Mouse (Mus musculus): Measurements from ENCODE around the gene Aurka. TPM values are rescaled to one million over a fixed set of nuclear protein-coding genes. Genes with fewer than 3 reads are reported as not detected.

Aurka gene
- total RNA-seq (2014; rRNA removed) = 10.4 and 13.7 TPM in 2 replicates
- 10.9 and 12.9 TPM in 2 replicates for polyA plus RNA-seq (2015; fragmentation: Nextera tagmentation; extraction: Ambion mirVana)

DNA sequence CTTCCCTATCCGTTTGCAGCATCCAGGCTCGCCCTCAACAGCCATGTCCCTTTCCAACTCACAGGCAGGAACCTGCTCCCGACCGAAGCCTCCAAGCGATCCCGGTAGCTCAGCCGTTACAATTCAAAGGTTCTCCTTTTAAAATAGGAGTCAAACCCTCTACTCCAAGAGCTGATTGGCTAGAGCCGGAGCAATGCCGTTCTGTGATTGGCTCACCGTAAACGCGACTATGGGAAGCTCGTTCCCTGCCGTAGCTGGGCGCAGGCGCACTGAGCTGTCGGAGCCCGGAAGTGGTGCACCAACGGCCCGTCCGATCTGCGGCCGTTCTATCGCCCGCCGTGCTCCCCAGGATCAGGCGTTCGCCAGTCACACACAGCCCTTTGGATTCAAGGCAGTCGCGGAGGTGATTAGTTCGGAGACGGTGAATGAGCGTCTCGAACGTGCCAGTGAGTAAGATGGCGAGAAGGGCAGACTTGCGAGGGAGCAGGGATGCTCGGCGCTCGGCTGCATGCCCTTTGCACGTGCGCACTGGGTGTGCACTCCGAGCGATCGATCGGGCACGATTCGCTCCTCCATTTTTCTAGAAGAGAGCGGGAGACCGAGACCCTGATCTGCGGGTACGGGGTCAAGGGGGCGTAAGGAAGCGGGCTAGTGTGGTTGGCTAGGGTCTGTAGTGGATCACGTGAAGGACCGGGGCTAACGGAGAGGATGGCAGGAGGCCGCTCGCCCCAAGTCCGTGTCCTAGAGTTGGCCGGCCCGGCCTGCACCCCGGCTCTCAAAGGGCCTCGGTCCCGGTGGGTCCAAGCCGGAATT, at the start of gene Aurka, which contains the start of gene Cstf1:
Aurka (minus strand) TSS at position 125 of the 813 bp plus-strand sequence.
Cstf1 (plus strand) TSS at position 271 of the 813 bp plus-strand sequence.
- ATAC-seq = peak; percentile 99
- peak within 1 kb of the TSS; percentile 95 for H3K4me3 ChIP-seq (ENCODE audit: low read length)
- peak within 1 kb of the TSS; percentile 96 for H3K9ac ChIP-seq (replicated peaks; ENCODE audit: low read length)
- H3K36me3 ChIP-seq (ENCODE audit: insufficient read depth, low read length) = peaks cover 26% of the 10 kb centered on the region
- H3K27ac ChIP-seq = peak within 1 kb of the TSS; percentile 91
- WGBS = under 1% methylated on average over 66 of the region's 66 CpGs
- no peaks in the 10 kb centered on the region for H3K27me3 ChIP-seq (ENCODE audit: insufficient read depth, low read length)
- peak; percentile 97 for DNase-seq (ENCODE audit: low spot score)
- H3K4me1 ChIP-seq (ENCODE audit: insufficient read depth, low read length) = peaks cover 7% of the 10 kb centered on the region
- peak within 1 kb of the TSS; percentile 92 for H3K4me2 ChIP-seq (ENCODE audit: low read depth, low read length)
- no peaks in the 10 kb centered on the region for H3K9me3 ChIP-seq (ENCODE audit: low read length)
- TF ChIP-seq CTCF (IDR thresholded peaks at IDR 0.05; ENCODE audit: low read depth) = no peak

DNA sequence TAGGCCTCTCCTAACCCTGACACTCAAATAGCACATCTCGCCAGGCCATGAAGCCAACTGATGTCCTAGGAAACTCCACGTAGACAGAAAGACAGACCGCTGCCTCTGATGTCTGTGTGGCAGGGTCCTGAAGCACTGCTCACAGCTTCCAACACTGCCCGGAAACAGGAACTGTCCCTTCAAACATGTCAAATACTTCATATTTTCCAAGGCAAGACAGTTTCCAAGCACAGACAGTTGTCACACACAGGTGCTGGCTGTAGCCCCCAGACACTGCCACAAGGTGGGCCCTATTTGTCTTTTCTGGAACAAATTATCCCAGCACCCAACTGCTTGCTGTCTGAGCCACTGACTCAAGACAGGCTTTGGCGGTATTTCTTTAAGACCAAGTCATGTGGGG, 47.9 kb upstream of the Aurka start:
- Histone ChIP-seq H3K36me3 (ENCODE audit: insufficient read depth, low read length) (no peaks in the 10 kb centered on the region), H3K4me1 (ENCODE audit: insufficient read depth, low read length) (no peaks in the 10 kb centered on the region), H3K9ac (replicated peaks; ENCODE audit: low read length) (no peak overlapping the region), H3K9me3 (ENCODE audit: low read length) (no peaks in the 10 kb centered on the region), H3K27me3 (ENCODE audit: insufficient read depth, low read length) (no peaks in the 10 kb centered on the region), H3K4me2 (ENCODE audit: low read depth, low read length) (no peak overlapping the region), H3K27ac (no peak overlapping the region), H3K4me3 (ENCODE audit: low read length) (no peak overlapping the region)
- TF ChIP-seq CTCF (IDR thresholded peaks at IDR 0.05; ENCODE audit: low read depth) = no peak
- ATAC-seq (no peak), DNase-seq (ENCODE audit: low spot score) (no peak)
- WGBS = 84% methylated on average over 5 of the region's 5 CpGs

DNA sequence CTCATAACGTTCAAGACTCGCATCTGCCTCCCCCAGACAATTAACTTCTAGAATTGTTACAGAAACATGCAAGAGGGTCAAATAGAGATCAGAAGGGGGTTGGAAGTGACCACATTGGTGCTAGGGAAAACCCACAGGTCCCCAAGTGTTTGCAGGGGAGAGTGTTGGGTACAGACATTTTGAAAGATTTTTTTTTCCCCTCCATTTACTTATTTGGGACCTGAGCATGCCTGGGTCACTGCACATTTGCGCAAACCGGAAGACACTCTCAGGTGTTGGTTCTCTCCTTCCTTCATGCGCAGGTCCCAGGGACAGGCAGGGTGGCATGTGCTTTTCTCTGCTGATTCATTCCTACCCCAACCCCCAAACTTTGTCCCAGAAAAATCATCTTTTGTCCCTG, 46.5 kb upstream of the Aurka start:
- Histone ChIP-seq H3K9me3 (ENCODE audit: low read length) (no peaks in the 10 kb centered on the region), H3K9ac (replicated peaks; ENCODE audit: low read length) (no peak overlapping the region), H3K4me1 (ENCODE audit: insufficient read depth, low read length) (no peaks in the 10 kb centered on the region), H3K36me3 (ENCODE audit: insufficient read depth, low read length) (no peaks in the 10 kb centered on the region), H3K4me3 (ENCODE audit: low read length) (no peak overlapping the region), H3K27me3 (ENCODE audit: insufficient read depth, low read length) (no peaks in the 10 kb centered on the region), H3K27ac (no peak overlapping the region), H3K4me2 (ENCODE audit: low read depth, low read length) (no peak overlapping the region)
- WGBS = 85% methylated on average over 5 of the region's 5 CpGs
- TF ChIP-seq CTCF (IDR thresholded peaks at IDR 0.05; ENCODE audit: low read depth) = no peak
- DNase-seq (ENCODE audit: low spot score) (no peak), ATAC-seq (no peak)

DNA sequence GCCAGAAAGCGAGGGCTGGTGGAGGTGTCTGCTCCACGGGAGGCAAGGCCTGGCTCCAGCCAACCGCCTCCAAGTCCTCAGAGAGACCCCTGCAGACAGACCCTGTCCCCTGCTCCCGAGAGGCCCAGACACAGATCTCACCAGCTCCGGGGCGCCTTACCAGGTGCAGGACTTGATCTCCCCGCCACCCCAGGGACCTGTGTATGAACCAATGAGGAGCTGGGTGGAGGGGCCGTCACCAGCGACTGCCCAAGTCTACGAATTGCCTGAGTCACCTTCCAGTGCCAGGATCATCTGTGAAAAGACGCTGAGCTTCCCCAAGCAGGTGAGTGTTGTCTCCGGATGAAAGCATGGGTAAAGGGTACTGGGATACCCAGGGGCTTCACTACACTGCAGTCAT, 45.9 kb upstream of the Aurka start:
- Histone ChIP-seq H3K9me3 (ENCODE audit: low read length) (no peaks in the 10 kb centered on the region), H3K9ac (replicated peaks; ENCODE audit: low read length) (no peak overlapping the region), H3K27ac (no peak overlapping the region), H3K4me3 (ENCODE audit: low read length) (no peak overlapping the region), H3K27me3 (ENCODE audit: insufficient read depth, low read length) (no peaks in the 10 kb centered on the region), H3K4me2 (ENCODE audit: low read depth, low read length) (no peak overlapping the region), H3K36me3 (ENCODE audit: insufficient read depth, low read length) (no peaks in the 10 kb centered on the region), H3K4me1 (ENCODE audit: insufficient read depth, low read length) (no peaks in the 10 kb centered on the region)
- DNase-seq (ENCODE audit: low spot score) (no peak), ATAC-seq (no peak)
- no peak for TF ChIP-seq CTCF (IDR thresholded peaks at IDR 0.05; ENCODE audit: low read depth)
- 67% methylated on average over 12 of the region's 12 CpGs for WGBS

DNA sequence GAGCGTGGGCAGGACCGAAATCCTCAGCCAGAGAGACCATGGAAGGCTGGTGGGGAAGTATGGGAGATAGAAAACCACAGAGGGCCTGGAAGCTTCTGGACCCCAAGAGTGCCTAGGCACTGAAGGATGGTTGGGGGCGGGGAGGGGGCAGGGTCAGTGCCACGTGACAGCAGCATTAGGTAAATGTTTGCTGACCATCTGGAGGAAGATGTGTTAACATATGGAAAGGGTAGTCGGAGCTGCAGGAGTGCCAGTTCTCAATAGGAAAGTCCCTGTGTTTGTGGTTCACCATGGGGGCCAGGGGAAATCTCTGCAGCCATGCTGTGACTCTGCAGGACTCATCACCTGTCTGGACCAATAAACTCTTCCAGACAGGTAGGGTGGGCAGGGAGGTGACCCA, 43.6 kb upstream of the Aurka start:
- no peak overlapping the region for H3K27ac ChIP-seq
- DNase-seq (ENCODE audit: low spot score) (no peak), ATAC-seq (no peak)
- 50% methylated on average over 5 of the region's 5 CpGs for WGBS
- no peaks in the 10 kb centered on the region for H3K27me3 ChIP-seq (ENCODE audit: insufficient read depth, low read length)
- H3K4me3 ChIP-seq (ENCODE audit: low read length) = no peak overlapping the region
- H3K9ac ChIP-seq (replicated peaks; ENCODE audit: low read length) = no peak overlapping the region
- no peak overlapping the region for H3K4me2 ChIP-seq (ENCODE audit: low read depth, low read length)
- no peaks in the 10 kb centered on the region for H3K36me3 ChIP-seq (ENCODE audit: insufficient read depth, low read length)
- no peak for TF ChIP-seq CTCF (IDR thresholded peaks at IDR 0.05; ENCODE audit: low read depth)
- no peaks in the 10 kb centered on the region for H3K4me1 ChIP-seq (ENCODE audit: insufficient read depth, low read length)
- H3K9me3 ChIP-seq (ENCODE audit: low read length) = no peaks in the 10 kb centered on the region

DNA sequence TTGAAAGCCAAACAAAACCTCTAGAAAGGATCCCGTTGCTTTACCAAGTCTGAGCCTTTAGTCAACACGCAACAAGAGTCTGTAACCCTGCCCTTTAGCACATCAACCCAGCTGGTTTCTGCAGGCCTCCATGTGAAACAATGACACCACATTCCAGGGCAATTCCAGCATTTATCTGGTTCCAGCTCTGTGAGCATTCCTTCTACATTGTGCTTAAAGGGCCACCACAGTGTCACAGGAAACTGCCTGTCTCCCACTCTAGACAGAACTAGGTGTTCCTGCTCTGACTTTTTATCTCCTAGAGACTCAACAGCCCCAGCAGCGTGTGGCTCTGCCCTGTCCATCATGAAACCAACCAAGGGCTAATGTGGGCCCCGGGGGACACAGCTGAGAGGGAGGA, 42.9 kb upstream of the Aurka start:
- H3K36me3 ChIP-seq (ENCODE audit: insufficient read depth, low read length) = no peaks in the 10 kb centered on the region

DNA sequence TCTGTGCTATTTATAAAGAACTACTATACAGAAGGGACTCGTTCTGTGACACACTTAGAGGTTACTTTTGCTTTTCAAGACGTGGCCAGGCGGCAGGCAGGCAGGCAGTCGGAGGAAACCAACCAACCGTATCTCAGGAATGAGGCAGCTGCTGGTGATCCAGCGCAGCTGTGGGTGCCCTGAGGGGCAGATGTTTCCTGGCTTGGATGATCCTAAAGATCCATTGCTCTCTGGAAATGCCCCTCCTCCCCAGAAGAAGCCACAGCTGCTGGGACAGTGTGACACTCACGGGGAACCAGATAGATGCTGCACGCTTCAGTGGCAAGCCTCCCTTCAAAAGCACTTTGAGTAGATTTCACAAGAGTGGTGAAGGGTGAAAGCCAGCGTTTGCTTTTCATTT, 42.1 kb upstream of the Aurka start:
- ATAC-seq (peak; percentile 68), DNase-seq (ENCODE audit: low spot score) (peak; percentile 50)
- Histone ChIP-seq H3K4me1 (ENCODE audit: insufficient read depth, low read length) (no peaks in the 10 kb centered on the region), H3K9me3 (ENCODE audit: low read length) (no peaks in the 10 kb centered on the region), H3K9ac (replicated peaks; ENCODE audit: low read length) (no peak overlapping the region), H3K4me3 (ENCODE audit: low read length) (no peak overlapping the region), H3K27me3 (ENCODE audit: insufficient read depth, low read length) (no peaks in the 10 kb centered on the region), H3K27ac (no peak overlapping the region), H3K4me2 (ENCODE audit: low read depth, low read length) (0 out of 2 replicates have a peak overlapping the region, but pooled peaks have one; percentile 16), H3K36me3 (ENCODE audit: insufficient read depth, low read length) (no peaks in the 10 kb centered on the region)
- 11% methylated on average over 9 of the region's 9 CpGs for WGBS
- TF ChIP-seq CTCF (IDR thresholded peaks at IDR 0.05; ENCODE audit: low read depth) = no peak

More for the DNA sequence above, 42.9 kb upstream of the Aurka start:
- Histone ChIP-seq H3K27ac (no peak overlapping the region), H3K27me3 (ENCODE audit: insufficient read depth, low read length) (no peaks in the 10 kb centered on the region), H3K4me3 (ENCODE audit: low read length) (no peak overlapping the region), H3K4me1 (ENCODE audit: insufficient read depth, low read length) (no peaks in the 10 kb centered on the region), H3K9me3 (ENCODE audit: low read length) (no peaks in the 10 kb centered on the region), H3K9ac (replicated peaks; ENCODE audit: low read length) (no peak overlapping the region), H3K4me2 (ENCODE audit: low read depth, low read length) (no peak overlapping the region)
- TF ChIP-seq CTCF (IDR thresholded peaks at IDR 0.05; ENCODE audit: low read depth) = no peak
- 24% methylated on average over 4 of the region's 4 CpGs for WGBS
- ATAC-seq = no peak
- DNase-seq (ENCODE audit: low spot score) = no peak

Measured in hindbrain, postnatal 0 days (tissue).